Mouse (Mus musculus) stomach, postnatal 0 days (tissue): ENCODE data around the gene 6820408C15Rik.

Experiments
- CTCF ChIP-seq: IDR thresholded peaks from 2 replicates; pipeline ENCODE4 v1.5.1; 2016; ENCODE audit warnings: antibody characterized with exemption, low read depth, mild to moderate bottlenecking, moderate library complexity
- EP300 ChIP-seq: optimal IDR thresholded peaks from 2 replicates; pipeline ENCODE3; 2016; ENCODE audit warnings: antibody characterized with exemption

DNA sequence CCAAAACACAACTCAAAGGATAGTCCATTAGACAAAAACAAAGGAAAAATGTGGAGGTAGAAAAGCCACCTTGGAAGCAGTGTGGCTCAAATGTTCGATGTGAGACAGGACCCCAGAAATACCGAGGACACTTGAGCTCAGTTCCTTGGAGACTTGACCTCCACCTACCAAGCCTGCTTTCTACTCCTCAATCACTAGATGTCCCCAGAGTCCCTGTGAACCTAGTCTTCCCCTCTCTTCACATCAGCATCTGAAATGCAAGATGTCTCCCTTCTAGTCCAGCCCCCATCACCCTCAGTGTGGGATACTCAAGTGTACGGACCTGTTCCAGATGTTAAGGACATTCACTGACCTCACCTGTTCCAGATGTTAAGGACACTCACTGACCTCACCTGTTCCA is 22.6 kb upstream of the 6820408C15Rik start:
- TF ChIP-seq EP300 (no peak), CTCF (peak; percentile 91)
